Mouse (Mus musculus) layer of hippocampus, adult 18-20 months (tissue): ENCODE measurements at regions not wholly inside any gene's neighbourhood (a gene's known extent, or its start where the extent isn't known, plus 50 kb on each side); places are given as distances from the start of the nearest gene placed in this dataset.

Source experiments
- DNase-seq, 2 experiments: peaks; one replicate each; pipeline ENCODE4 v3.0.0; 2022; ENCODE audit warnings: low spot score in 2 of 2

DNA sequence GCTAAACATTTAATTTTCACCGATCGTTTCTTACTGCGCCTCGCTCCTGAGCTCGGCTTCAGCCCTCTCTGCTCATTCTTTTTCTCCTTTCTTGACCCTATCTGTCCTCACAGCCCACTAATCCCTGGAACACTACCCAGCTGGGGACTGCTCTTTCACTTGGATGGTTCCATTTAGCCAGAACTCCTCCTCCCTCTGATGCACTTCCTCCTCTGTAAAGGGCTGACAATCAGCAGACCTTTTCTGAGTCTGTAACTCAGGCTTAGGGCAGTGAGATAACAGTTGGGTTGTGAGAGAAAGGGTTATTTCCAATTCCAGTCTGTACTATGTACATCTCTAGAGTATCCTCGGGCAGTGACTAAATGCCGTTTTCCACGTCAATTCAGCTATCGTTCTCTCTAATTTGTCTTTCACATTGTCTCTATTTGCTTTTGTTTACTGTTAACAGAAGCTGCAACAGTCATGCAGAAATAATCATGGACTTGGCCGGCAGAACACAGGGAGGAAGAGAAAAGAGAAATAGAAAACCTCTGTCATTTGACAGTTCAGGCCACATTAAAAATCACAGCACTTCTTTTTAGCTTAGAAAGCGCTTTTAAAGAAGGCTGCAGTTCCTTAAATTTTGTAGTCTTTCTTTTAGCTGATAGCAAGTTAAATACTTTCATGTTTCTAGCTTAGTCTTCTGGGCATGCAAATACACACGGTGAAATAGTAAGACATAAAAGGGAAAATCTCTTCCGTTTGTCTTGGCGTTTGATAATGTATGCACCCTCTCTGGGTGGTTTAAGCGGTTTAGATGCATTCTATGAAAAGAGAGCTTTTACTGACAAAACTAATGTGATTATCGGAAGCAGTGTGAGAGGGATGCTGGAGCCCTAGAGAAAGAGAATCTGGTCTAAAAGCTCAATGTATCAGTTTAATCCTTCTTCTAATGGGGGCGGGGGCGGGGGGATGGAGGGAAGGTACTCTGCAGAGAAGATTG lies 94.7 kb upstream of the Fam181b start:
- DNase-seq: peak in 1 of 2 experiments; percentile 34

DNA sequence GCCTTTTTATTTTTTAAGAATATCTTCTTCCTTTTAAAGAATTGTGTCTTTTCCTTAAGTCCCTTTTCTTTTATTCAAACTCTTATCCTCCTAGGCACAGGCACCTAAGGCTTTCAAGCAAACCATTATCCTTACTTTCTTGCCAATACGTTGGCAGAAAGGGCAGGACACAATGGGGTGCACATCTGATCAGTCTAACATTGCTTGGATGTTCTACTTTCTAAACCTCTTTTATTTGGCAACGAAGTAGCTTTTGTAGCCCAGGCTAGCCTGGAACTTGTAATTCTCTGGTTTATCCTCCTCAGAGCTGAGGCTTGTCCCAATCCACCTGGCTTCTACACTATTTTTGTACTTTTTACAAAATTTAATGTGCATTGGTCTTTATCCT lies 94.0 kb upstream of the Fam181b start:
- DNase-seq: no peak

DNA sequence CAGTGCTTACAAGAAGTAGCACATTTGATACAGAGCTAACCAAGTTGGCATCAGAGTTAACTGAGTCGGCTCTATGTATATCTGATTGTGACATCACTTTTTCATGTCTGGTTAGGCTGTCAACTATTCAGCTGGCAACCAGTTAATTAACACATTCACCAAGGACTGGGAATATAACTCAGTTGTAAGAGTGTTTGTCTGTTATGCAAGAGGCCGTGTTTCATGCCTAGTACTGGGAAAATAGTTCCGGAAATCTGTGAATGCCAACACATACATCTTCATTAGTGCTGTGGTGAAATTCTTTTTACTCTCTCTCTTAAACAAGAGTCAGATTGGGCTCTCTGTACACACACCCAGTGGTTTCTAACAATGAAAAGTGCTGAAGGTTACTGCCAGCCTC lies 80.8 kb upstream of the Fam181b start:
- no peak for DNase-seq

DNA sequence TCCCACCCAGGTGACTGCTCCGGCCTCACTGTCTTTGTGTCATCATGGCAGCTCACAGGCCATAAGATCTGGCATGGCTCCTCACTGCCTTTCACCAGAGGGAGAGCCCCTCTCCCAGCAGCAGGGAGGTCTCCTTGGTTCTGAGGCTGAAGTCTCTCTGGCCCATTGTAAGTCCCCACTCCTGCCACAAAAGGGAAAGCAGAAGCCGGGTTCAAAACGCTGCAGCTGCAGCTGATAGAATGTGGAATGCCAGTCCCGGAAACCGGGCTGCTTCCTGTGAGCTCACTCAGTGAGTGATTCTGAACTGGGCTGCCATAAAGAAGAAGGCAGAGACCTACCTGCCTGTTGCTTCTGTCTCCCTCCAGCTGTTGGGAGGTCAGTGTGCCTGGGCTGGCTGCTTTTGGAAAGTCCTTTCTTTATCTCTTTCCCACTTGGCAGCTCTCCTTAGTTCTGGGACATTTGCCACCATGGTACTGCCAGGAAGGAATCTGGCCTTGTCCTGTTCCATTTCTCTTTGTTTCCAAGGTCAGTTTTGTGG lies 72.9 kb upstream of the Fam181b start:
- DNase-seq: peak; percentile 2 to 60

DNA sequence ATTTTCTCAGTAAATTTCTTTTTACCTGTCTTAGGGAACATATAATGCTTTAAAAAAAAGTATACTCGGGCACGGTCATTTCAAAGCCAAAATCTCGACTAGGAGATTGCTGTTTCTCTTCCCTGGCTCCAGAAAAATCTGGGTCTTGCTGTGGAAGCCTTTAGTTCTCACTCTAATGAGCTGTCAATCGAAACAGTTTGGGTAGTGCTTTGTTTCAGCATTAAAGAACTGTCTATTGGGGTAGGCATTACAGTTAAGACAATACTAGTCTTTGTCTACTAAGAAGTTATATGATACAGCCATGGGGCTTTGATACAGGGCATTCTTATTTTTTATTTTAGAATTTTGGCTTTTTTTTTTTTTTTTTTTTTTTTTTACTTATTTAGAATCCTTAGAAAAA lies 71.9 kb upstream of the Fam181b start:
- DNase-seq: no peak

DNA sequence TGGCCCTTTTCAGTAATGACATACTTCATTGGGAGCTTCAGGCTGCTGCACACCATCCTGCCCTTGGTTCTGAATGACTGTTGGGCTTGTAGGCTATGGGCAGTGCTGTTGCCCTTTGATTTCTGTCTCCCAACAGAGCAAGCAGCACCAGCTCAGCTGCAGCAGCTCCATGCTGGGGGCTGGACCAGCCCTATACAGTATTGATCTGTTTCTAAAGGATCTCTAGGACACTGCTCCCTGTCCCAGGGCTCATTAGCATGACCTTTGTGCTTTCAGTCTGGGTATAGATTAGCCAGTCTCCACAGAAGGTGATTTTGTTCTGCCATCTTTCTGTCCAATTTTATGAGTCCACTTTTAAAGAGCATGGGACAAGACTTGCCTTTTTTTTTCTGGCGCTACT lies 60.3 kb upstream of the Fam181b start:
- DNase-seq: no peak

DNA sequence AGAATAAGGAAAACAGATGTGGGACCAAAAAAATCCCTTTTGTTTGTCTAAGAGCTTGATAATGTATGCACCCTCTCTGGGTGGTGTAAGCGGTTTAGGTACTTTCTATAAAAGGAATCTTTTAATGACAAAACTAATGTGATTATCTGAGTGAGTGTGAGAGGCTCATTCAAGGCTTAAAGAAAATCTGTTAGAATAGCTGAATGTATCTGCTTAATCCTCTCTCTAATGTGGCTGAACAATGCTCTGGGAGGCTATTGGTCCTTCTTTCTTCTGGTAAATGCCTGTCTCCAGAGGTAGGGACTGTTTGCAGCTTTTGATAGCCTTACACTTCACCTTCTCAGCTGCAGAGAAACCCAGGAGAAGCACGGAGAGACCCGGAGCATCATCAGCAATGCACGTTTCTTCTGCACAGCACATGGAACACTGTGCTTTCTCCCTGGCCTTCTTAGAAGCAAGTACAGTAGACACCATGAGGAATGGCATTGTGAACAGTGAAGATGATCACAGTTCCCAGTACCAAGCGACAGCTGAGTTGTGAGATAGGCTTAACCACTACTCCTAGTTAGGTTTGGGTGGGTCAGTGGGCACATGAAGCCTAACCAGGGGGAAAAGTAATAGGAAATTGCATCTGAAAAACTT lies 56.1 kb upstream of the Fam181b start:
- DNase-seq: no peak

DNA sequence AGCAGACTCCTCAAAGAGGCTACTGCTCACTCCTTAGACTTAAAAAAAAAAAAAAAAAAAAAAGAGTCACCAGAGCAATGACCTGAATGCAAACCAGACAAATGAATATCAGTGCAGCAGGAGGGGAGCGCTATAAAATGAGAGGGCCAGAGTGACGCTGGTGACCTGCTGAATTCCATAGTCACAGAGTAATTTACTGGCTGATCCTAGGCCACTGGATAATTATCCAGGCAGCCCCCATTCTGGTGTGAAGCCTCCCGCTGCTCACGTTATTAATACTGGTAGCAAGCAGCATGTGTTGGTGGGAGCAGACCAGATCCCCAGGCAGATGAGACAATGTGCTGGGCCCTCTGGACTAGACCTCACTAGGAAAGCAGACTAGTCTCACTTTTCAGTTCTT lies 53.4 kb upstream of the Fam181b start:
- no peak for DNase-seq
